Mouse (Mus musculus): ENCODE results near the gene Rtl1. TPM values are rescaled to one million over a fixed set of nuclear protein-coding genes. Genes with fewer than 3 reads are reported as not detected.

Gene Rtl1
- polyA plus RNA-seq, 1 experiment from 2014 or later, result 3.0 TPM

DNA sequence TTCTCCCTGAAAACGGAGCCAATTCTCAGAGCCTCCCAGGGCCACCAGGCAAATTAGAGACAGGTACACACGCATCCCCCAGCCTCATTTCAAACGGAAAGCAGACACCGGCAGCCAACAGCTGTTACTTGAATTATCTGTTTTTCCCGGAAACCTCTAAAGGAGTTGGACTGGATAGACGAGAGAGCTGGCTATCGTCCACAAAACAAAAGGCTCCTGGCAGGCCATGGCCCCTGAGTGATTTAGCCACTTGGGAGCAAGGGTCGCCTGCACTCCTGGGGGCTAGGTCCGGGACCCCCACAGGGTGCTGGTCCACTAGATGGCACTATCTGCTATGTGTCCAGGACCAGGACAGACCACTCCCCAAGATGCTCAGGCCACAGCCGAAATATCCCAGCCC, 14.3 kb upstream of the Rtl1 start:
- WGBS, result 26% methylated on average over 10 of the region's 10 CpGs
- Histone ChIP-seq H3K9ac (replicated peaks; ENCODE audit: low read depth, low read length) (no peak overlapping the region), H3K4me2 (ENCODE audit: low read depth, low read length) (no peak overlapping the region), H3K27ac (ENCODE audit: low read depth, low read length) (no peak overlapping the region), H3K36me3 (ENCODE audit: control insufficient read depth, insufficient read depth, low read length) (peaks cover 13% of the 10 kb centered on the region), H3K9me3 (ENCODE audit: control insufficient read depth, low read length) (no peaks in the 10 kb centered on the region), H3K27me3 (ENCODE audit: control insufficient read depth, insufficient read depth, low read length) (no peaks in the 10 kb centered on the region), H3K4me1 (ENCODE audit: control insufficient read depth, insufficient read depth, low read length) (no peaks in the 10 kb centered on the region), H3K4me3 (ENCODE audit: low read depth, low read length) (no peak overlapping the region)
- no peak for ATAC-seq (ENCODE audit: low read depth)

DNA sequence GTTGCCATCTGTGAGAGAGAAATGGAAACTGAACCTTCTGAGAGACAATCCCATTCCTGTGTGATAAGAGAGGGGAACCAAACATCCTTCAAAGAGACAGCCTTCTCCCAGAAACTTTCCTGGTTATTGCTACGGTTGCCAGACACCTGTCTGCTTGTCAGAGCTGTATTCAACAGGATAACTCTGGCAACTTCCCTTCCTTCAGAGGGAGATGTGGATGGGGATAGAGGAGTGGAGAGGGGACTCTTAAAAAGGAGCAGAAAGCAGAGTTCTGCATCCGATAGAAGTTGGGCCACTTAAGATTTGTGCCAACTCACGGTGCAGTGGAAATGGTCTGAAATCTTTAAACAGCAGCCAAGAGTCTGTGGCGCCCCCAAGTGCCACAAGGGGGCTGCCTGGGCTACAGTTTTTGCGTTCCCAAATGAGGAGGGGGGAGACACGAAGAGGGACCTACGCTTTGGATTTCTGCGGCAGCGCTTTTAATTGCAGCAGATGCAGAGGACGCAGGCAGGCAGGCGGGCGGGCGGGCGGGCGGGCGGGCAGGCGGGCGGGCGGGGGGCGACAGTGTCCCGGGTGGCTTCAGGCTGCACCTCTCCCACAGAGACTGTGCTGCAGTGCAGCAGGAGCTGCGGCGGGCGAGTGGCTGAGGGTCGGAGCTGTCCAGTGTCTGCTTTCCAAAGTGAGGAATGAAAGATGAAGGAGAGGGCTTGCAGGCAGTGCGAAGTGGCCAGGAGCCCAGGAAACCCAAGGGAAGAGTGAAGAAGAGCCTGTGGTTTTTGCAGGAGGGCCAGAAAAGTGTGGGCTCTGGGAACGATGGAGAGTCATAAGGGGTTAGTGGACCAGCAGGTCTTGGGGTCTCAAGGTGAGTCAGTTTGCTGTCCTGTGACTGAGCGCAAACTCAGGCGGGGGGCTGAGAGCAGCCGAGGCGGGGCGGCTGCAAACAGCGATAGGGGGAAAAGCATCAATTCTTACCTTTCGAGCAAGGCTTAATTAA, 12.6 kb upstream of the Rtl1 start:
- Histone ChIP-seq H3K27ac (ENCODE audit: low read depth, low read length) (no peak overlapping the region), H3K27me3 (ENCODE audit: control insufficient read depth, insufficient read depth, low read length) (no peaks in the 10 kb centered on the region), H3K9me3 (ENCODE audit: control insufficient read depth, low read length) (no peaks in the 10 kb centered on the region), H3K36me3 (ENCODE audit: control insufficient read depth, insufficient read depth, low read length) (peaks cover 22% of the 10 kb centered on the region), H3K4me1 (ENCODE audit: control insufficient read depth, insufficient read depth, low read length) (no peaks in the 10 kb centered on the region), H3K4me3 (ENCODE audit: low read depth, low read length) (peak overlapping the region; percentile 18; the same call in 1 of the 2 replicates), H3K9ac (replicated peaks; ENCODE audit: low read depth, low read length) (no peak overlapping the region), H3K4me2 (ENCODE audit: low read depth, low read length) (peak overlapping the region; percentile 48)
- no peak for ATAC-seq (ENCODE audit: low read depth)
- WGBS, result 57% methylated on average over 34 of the region's 34 CpGs

DNA sequence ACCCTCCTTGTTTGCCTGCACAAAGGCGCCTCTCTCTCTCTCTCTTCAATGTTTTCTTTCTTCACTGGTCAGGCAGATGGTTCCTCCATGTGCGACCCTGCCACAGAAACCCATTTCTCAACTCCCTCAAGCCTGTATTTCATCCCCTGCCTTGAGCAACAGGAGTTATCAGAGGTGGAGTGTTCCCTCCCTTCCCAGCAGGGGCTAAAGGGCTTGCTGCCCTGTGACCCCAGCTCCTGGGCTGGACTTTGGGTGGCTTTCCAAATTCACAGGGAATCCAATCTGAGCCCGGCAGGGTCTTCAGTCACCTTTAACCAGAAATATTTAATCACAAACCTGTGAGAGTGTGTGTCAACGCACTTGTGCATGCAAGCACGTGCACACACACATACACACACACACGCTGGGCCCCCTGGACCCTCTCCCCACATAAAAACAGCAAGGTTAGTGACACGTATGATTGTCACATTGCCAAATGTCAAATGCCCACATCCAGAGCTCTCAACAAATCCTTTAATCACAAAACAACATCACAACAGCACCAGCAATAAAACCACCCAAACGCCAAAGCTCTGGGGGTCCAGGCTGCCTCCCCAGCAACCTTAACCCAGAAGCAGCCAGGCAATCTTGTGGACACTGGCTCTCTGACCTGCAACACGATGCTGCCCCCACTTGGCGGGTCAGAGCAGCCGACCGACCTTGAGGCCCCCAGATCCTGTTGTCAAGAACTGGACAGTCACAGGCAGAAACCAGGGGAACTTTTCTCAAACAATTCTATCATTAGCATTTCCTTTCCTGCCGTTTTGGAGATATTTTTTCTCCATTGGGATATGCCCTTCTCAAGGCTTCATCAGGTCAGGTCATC, 8.7 kb upstream of the Rtl1 start:
- Histone ChIP-seq H3K4me3 (ENCODE audit: low read depth, low read length) (no peak overlapping the region), H3K9ac (replicated peaks; ENCODE audit: low read depth, low read length) (no peak overlapping the region), H3K27me3 (ENCODE audit: control insufficient read depth, insufficient read depth, low read length) (no peaks in the 10 kb centered on the region), H3K27ac (ENCODE audit: low read depth, low read length) (no peak overlapping the region), H3K4me1 (ENCODE audit: control insufficient read depth, insufficient read depth, low read length) (peaks cover 7% of the 10 kb centered on the region; the same call in 1 of the 2 replicates), H3K9me3 (ENCODE audit: control insufficient read depth, low read length) (no peaks in the 10 kb centered on the region), H3K4me2 (ENCODE audit: low read depth, low read length) (no peak overlapping the region), H3K36me3 (ENCODE audit: control insufficient read depth, insufficient read depth, low read length) (peaks cover 31% of the 10 kb centered on the region)
- no peak for ATAC-seq (ENCODE audit: low read depth)
- 50% methylated on average over 13 of the region's 13 CpGs for WGBS

DNA sequence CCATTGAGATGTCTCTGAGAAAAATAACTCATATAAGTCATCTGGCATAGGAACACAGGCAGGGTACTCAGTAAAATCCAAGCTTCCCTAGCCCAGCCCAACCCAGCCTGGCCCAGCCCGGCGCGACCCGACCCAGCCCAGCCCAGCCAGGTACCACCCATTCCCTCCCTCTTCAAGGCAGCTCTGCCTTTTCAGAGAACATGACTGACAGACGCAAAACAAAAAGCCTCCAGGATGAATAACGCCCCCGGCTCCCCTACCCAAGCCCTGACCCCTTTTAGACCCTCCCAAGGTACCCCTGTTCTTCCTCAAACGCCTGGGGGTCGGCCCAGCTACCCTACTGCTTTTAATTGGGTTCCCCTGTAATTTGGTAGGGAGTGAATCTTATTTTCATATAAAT, 7.8 kb upstream of the Rtl1 start:
- Histone ChIP-seq H3K27ac (ENCODE audit: low read depth, low read length) (no peak overlapping the region), H3K36me3 (ENCODE audit: control insufficient read depth, insufficient read depth, low read length) (peaks cover 33% of the 10 kb centered on the region), H3K27me3 (ENCODE audit: control insufficient read depth, insufficient read depth, low read length) (no peaks in the 10 kb centered on the region), H3K9ac (replicated peaks; ENCODE audit: low read depth, low read length) (no peak overlapping the region), H3K4me1 (ENCODE audit: control insufficient read depth, insufficient read depth, low read length) (peaks cover 7% of the 10 kb centered on the region; the same call in 1 of the 2 replicates), H3K9me3 (ENCODE audit: control insufficient read depth, low read length) (no peaks in the 10 kb centered on the region), H3K4me2 (ENCODE audit: low read depth, low read length) (no peak overlapping the region), H3K4me3 (ENCODE audit: low read depth, low read length) (no peak overlapping the region)
- ATAC-seq (ENCODE audit: low read depth), result no peak
- WGBS, result 50% methylated on average over 9 of the region's 9 CpGs

DNA sequence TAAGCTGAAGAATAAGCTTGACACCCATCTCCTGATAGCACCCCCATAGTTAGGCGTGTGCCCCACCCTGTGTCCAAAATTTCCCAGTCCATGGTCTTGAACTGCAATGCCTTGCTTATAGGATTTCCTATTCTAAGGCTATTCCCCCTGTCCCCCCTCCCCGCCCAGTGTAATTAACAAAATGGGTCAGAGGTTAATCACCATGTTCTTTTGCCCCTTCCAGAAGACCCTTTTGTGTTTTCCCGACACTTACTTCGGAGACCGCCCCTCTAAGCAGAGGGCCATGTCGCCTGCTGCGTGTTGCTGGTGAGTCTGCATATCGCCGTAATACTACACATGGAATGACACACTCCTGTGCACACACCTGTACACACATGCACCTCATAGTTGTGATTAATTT, 7.1 kb upstream of the Rtl1 start:
- Histone ChIP-seq H3K27ac (ENCODE audit: low read depth, low read length) (no peak overlapping the region), H3K9ac (replicated peaks; ENCODE audit: low read depth, low read length) (no peak overlapping the region), H3K4me1 (ENCODE audit: control insufficient read depth, insufficient read depth, low read length) (peaks cover 7% of the 10 kb centered on the region; the same call in 1 of the 2 replicates), H3K4me3 (ENCODE audit: low read depth, low read length) (no peak overlapping the region), H3K36me3 (ENCODE audit: control insufficient read depth, insufficient read depth, low read length) (peaks cover 33% of the 10 kb centered on the region), H3K4me2 (ENCODE audit: low read depth, low read length) (no peak overlapping the region), H3K27me3 (ENCODE audit: control insufficient read depth, insufficient read depth, low read length) (no peaks in the 10 kb centered on the region), H3K9me3 (ENCODE audit: control insufficient read depth, low read length) (no peaks in the 10 kb centered on the region)
- WGBS, result 33% methylated on average over 9 of the region's 9 CpGs
- no peak for ATAC-seq (ENCODE audit: low read depth)

DNA sequence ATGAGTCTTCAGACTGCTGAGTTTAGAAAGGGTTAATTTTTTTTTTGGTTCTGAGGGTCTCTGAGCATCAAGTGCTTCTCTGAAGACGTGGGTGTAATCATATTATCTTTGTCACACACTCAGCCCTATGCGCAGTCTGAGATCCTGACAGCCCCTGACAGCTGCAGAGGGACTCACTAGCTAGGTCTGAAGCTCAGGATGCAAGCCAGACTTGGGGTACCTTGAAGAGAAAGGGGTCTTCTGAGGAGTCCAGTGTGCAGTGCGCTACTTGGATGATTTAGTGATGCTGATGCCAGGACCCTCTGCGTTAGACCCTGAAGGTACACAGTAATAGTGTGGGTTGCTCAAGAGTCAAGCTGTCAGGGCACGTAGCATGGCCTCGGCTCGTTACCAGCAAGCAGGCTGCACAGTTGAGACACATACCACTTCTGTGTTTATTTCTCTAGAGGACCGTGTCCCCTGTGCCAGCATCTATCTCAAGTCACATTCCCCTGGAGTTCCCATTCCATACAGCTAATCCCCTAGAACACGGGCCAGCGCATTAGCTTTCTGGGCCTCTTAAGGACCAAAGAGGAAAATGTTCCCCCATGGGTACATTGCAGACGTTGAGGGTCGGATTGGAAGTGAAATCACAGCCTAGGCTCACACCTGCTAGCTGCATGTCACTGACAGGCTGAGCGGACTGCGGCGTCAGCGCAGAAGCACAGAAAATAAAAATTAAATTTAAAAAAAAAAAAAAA, 5.0 kb upstream of the Rtl1 start:
- peaks cover 7% of the 10 kb centered on the region; the same call in 1 of the 2 replicates for H3K4me1 ChIP-seq (ENCODE audit: control insufficient read depth, insufficient read depth, low read length)
- H3K9me3 ChIP-seq (ENCODE audit: control insufficient read depth, low read length), result no peaks in the 10 kb centered on the region
- H3K27me3 ChIP-seq (ENCODE audit: control insufficient read depth, insufficient read depth, low read length), result no peaks in the 10 kb centered on the region
- H3K9ac ChIP-seq (replicated peaks; ENCODE audit: low read depth, low read length), result no peak overlapping the region
- 50% methylated on average over 16 of the region's 16 CpGs for WGBS
- ATAC-seq (ENCODE audit: low read depth), result no peak
- H3K4me2 ChIP-seq (ENCODE audit: low read depth, low read length), result no peak overlapping the region
- no peak overlapping the region for H3K27ac ChIP-seq (ENCODE audit: low read depth, low read length)
- H3K4me3 ChIP-seq (ENCODE audit: low read depth, low read length), result no peak overlapping the region
- H3K36me3 ChIP-seq (ENCODE audit: control insufficient read depth, insufficient read depth, low read length), result peaks cover 23% of the 10 kb centered on the region

DNA sequence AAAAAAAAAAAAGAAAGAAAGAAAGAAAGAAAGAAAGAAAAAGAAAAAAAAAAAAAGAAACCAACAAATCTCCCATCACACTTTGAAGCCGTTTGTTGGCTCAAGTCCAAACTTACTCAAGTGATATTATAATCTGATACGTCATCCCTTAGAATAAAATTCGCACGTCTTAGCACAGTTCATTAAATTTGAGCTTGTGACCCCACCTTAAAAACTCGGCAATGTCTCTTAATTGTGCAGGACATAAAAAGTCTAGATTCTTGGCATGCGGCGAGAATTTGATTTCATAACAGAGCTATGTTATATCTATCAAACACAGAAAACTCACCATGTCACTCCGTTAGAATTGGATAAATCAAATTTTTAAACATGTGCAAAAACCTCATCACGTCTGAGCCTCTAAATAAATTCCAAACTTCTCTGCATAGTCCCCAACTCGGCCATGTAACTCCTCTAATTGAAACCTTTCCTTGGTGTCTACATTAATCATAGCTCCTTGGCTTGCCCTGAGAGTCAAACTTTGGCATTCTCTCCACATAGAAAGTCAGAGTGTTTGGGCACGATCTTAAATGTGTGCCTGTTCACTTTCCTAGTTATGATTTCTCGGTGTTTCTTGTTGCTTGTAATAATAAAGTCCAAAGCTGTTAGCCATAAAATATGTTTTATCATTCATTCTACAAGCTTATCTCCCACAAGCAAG, 1.4 kb downstream of the Rtl1 start:
- H3K27ac ChIP-seq (ENCODE audit: low read depth, low read length), result no peak overlapping the region
- ATAC-seq (ENCODE audit: low read depth), result no peak
- peaks cover 8% of the 10 kb centered on the region for H3K36me3 ChIP-seq (ENCODE audit: control insufficient read depth, insufficient read depth, low read length)
- no peak overlapping the region for H3K4me3 ChIP-seq (ENCODE audit: low read depth, low read length)
- no peak overlapping the region for H3K9ac ChIP-seq (replicated peaks; ENCODE audit: low read depth, low read length)
- no peaks in the 10 kb centered on the region for H3K9me3 ChIP-seq (ENCODE audit: control insufficient read depth, low read length)
- H3K4me1 ChIP-seq (ENCODE audit: control insufficient read depth, insufficient read depth, low read length), result no peaks in the 10 kb centered on the region
- 77% methylated on average over 12 of the region's 12 CpGs for WGBS
- H3K27me3 ChIP-seq (ENCODE audit: control insufficient read depth, insufficient read depth, low read length), result no peaks in the 10 kb centered on the region
- no peak overlapping the region for H3K4me2 ChIP-seq (ENCODE audit: low read depth, low read length)

DNA sequence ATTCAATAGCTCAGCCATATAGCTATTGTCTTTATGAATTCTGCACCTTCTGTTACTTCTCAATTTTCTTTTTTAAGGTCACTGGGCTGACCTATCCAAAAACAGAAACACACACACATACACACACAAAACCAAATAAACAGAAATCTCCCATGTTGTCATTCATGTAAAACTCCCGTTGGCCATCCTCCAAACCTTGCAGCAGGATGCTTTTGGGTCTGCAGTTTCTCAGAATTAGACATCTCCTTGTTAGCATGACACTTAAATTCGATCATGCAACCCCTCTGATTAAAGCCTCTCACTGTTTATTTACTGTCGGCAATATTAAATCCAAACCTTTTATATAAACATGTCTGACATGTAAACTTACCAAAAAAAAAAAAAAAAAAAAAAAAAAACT, 3.4 kb downstream of the Rtl1 start:
- H3K36me3 ChIP-seq (ENCODE audit: control insufficient read depth, insufficient read depth, low read length), result peaks cover 24% of the 10 kb centered on the region
- no peak for ATAC-seq (ENCODE audit: low read depth)
- H3K4me1 ChIP-seq (ENCODE audit: control insufficient read depth, insufficient read depth, low read length), result no peaks in the 10 kb centered on the region
- WGBS, result 74% methylated on average over 3 of the region's 3 CpGs
- H3K27me3 ChIP-seq (ENCODE audit: control insufficient read depth, insufficient read depth, low read length), result no peaks in the 10 kb centered on the region
- H3K4me3 ChIP-seq (ENCODE audit: low read depth, low read length), result no peak overlapping the region
- H3K27ac ChIP-seq (ENCODE audit: low read depth, low read length), result no peak overlapping the region
- H3K9me3 ChIP-seq (ENCODE audit: control insufficient read depth, low read length), result no peaks in the 10 kb centered on the region
- no peak overlapping the region for H3K4me2 ChIP-seq (ENCODE audit: low read depth, low read length)
- H3K9ac ChIP-seq (replicated peaks; ENCODE audit: low read depth, low read length), result no peak overlapping the region

All from neural tube, embryonic 14.5 days (tissue).